Mouse (Mus musculus): ENCODE measurements around the gene Gas2l1. TPM values are rescaled to one million over a fixed set of nuclear protein-coding genes. Genes with fewer than 3 reads are reported as not detected.

The Gas2l1 gene
- polyA plus RNA-seq, 1 experiment from 2014 or later = 36.3 TPM

GRCm38 (mm10) chr11:5100283-5100682, 35.2 kb upstream of the Gas2l1 start:
- Histone ChIP-seq H3K36me3 (ENCODE audit: insufficient read depth) (peaks cover 8% of the 10 kb centered on the region; the same call in 1 of the 2 replicates), H3K4me3 (ENCODE audit: low read depth, low read length) (peak overlapping the region; percentile 100), H3K4me2 (peak overlapping the region; percentile 95), H3K27me3 (ENCODE audit: insufficient read depth, low read length) (no peaks in the 10 kb centered on the region), H3K9ac (peak overlapping the region; percentile 99), H3K27ac (ENCODE audit: low read depth) (peak overlapping the region; percentile 97), H3K9me3 (ENCODE audit: low read depth, low read length) (no peaks in the 10 kb centered on the region), H3K4me1 (ENCODE audit: insufficient read depth) (peaks cover 10% of the 10 kb centered on the region)
- no peak for DNase-seq
- WGBS = 2% methylated on average over 7 of the region's 7 CpGs
- TF ChIP-seq CTCF (IDR thresholded peaks at IDR 0.05; ENCODE audit: low read depth) = peak; percentile 45
- no peak for ATAC-seq (ENCODE audit: insufficient read depth)

- DNase-seq = peak; percentile 96
- peaks cover 10% of the 10 kb centered on the region for H3K4me1 ChIP-seq (ENCODE audit: insufficient read depth)
- H3K4me3 ChIP-seq (ENCODE audit: low read depth, low read length) = peak overlapping the region; percentile 100
- peak overlapping the region; percentile 99 for H3K9ac ChIP-seq
- H3K9me3 ChIP-seq (ENCODE audit: low read depth, low read length) = no peaks in the 10 kb centered on the region
- no peak for TF ChIP-seq CTCF (IDR thresholded peaks at IDR 0.05; ENCODE audit: low read depth)
- peak overlapping the region; percentile 95 for H3K4me2 ChIP-seq
- WGBS = 0% methylated on average over 31 of the region's 31 CpGs
- peak; percentile 79 for ATAC-seq (ENCODE audit: insufficient read depth)
- H3K27me3 ChIP-seq (ENCODE audit: insufficient read depth, low read length) = no peaks in the 10 kb centered on the region
- H3K36me3 ChIP-seq (ENCODE audit: insufficient read depth) = peaks cover 8% of the 10 kb centered on the region; the same call in 1 of the 2 replicates
- peak overlapping the region; percentile 97 for H3K27ac ChIP-seq (ENCODE audit: low read depth)
These were observed 34.6 kb upstream of the Gas2l1 start for GRCm38 (mm10) chr11:5099576-5100183.

DNA sequence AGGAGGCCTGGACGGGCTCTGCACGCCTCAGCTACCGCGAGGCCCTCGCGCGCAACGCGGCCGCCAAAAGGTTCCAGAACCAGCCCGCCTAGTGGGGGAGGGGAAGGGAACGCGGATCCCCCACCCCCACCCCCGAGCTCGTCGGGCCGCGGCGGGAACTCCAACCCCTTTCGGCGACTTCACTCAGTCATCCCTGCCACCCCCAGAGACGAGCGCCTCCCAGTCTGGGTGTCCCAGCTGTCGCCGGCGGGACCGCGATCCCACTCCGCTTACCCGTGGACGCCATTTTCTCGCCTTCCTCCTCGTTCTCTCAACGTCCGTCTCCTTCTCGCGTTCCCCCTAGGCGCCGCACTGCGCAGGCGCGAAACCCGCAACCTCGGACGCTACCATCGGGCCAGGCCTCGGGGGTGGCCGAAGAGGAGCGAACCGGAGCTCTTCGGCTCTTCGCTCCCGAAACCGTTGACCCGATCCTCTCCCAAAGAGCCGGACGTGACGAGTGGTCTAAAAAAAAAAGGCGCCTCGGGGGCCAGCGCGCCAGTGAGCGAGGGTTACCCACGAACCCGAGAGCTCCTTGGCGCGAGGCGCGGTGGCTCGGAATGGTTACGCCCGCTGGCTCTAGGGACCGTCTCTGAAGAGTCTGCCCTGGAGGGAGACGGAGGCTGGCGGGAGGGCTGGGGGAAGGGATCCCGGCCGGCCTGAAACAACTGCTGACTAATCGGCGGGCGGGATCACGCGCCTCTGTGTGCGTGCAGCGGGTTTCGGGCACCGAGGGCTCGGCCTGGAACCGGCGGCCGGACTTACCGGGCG, 33.8 kb upstream of the Gas2l1 start, which contains the start of the genes Rhbdd3 and Ewsr1:
TSS of gene Rhbdd3 (plus strand) at position 191 of the 807 bp plus-strand sequence.
TSS of gene Ewsr1 (minus strand) at position 531 of the 807 bp plus-strand sequence.
- H3K4me1 ChIP-seq (ENCODE audit: insufficient read depth) = peaks cover 10% of the 10 kb centered on the region
- peak within 1 kb of the TSS; percentile 99 for H3K9ac ChIP-seq
- peak within 1 kb of the TSS; percentile 97 for H3K27ac ChIP-seq (ENCODE audit: low read depth)
- no peak for TF ChIP-seq CTCF (IDR thresholded peaks at IDR 0.05; ENCODE audit: low read depth)
- peak within 1 kb of the TSS; percentile 100 for H3K4me3 ChIP-seq (ENCODE audit: low read depth, low read length)
- DNase-seq (peak; percentile 98), ATAC-seq (ENCODE audit: insufficient read depth) (peak; percentile 89)
- H3K4me2 ChIP-seq = peak within 1 kb of the TSS; percentile 95
- no peaks in the 10 kb centered on the region for H3K27me3 ChIP-seq (ENCODE audit: insufficient read depth, low read length)
- H3K9me3 ChIP-seq (ENCODE audit: low read depth, low read length) = no peaks in the 10 kb centered on the region
- H3K36me3 ChIP-seq (ENCODE audit: insufficient read depth) = peaks cover 5% of the 10 kb centered on the region; the same call in 1 of the 2 replicates
- under 1% methylated on average over 92 of the region's 92 CpGs for WGBS

DNA sequence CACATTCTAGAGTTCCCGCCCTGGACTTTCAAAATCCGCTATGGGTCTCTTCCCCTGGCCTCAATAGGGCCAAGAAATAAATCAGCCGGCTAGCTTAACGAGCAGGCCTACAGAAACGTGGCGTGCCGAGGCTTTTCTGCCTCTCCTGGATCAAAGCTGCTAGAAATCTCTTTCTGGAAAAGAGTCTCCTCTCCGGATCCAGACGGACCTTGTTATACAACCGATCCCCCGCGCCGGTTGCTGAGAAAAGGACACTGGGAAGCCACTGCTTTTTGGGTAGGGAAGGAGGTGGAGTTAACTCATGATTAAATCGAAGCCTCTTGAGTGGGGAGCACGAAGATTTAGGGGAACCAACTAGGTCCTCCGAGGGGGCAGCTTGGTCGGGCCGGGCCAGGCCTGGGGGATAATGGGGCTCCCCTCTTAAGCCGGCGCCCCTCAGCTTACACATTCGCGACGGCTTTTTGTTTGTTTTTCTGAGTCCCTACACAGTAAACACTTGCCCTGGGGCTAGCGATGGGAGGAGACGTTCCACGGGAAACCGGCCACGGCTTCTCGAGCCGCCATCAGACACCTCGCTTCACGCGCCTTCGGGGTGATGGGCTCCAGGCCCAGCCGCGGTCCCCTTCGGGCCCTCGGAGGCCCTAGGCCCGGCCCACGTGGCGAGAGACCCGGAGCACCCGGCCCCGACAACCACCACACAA, 33.1 kb upstream of the Gas2l1 start:
- Histone ChIP-seq H3K4me2 (peak overlapping the region; percentile 95), H3K36me3 (ENCODE audit: insufficient read depth) (peaks cover 5% of the 10 kb centered on the region), H3K27ac (ENCODE audit: low read depth) (peak overlapping the region; percentile 97), H3K9me3 (ENCODE audit: low read depth, low read length) (no peaks in the 10 kb centered on the region), H3K4me1 (ENCODE audit: insufficient read depth) (peaks cover 10% of the 10 kb centered on the region), H3K27me3 (ENCODE audit: insufficient read depth, low read length) (no peaks in the 10 kb centered on the region), H3K4me3 (ENCODE audit: low read depth, low read length) (peak overlapping the region; percentile 100), H3K9ac (peak overlapping the region; percentile 99)
- ATAC-seq (ENCODE audit: insufficient read depth) (no peak), DNase-seq (peak; percentile 39)
- no peak for TF ChIP-seq CTCF (IDR thresholded peaks at IDR 0.05; ENCODE audit: low read depth)
- under 1% methylated on average over 44 of the region's 44 CpGs for WGBS

DNA sequence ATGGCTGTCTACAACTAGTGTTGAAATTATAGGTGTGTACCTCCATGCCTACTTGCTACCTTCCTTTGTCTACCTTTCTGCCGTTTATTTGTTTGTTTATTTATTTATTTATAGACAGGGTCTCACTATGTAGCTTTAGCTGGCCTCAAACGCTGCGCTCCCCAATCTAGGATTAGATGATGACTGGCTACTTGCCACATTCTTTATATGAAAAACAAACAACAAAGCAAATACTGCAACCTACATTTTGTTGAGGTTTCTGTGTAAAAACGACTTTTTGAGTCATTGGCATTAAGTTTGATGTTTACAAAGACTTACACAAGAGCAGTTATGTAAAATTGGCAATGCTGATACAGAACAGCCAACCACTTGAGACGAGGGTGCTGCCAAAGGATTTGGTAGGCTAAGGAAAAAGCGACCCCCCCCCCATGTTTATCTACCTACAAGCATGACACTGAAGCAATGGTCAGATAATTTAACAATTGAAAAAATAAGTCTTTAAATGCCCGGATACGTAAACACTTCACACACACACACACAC, 31.4 kb upstream of the Gas2l1 start:
- Histone ChIP-seq H3K4me2 (peak overlapping the region; percentile 95), H3K4me1 (ENCODE audit: insufficient read depth) (peaks cover 10% of the 10 kb centered on the region), H3K36me3 (ENCODE audit: insufficient read depth) (peaks cover 18% of the 10 kb centered on the region), H3K27me3 (ENCODE audit: insufficient read depth, low read length) (no peaks in the 10 kb centered on the region), H3K9me3 (ENCODE audit: low read depth, low read length) (no peaks in the 10 kb centered on the region), H3K27ac (ENCODE audit: low read depth) (no peak overlapping the region), H3K4me3 (ENCODE audit: low read depth, low read length) (peak overlapping the region; percentile 100), H3K9ac (peak overlapping the region; percentile 99; the same call in 1 of the 2 replicates)
- DNase-seq = no peak
- WGBS = 49% methylated on average over 8 of the region's 8 CpGs
- TF ChIP-seq CTCF (IDR thresholded peaks at IDR 0.05; ENCODE audit: low read depth) = no peak
- ATAC-seq (ENCODE audit: insufficient read depth) = no peak

- H3K27ac ChIP-seq (ENCODE audit: low read depth) = no peak overlapping the region
- H3K4me2 ChIP-seq = peak overlapping the region; percentile 95
- H3K9me3 ChIP-seq (ENCODE audit: low read depth, low read length) = no peaks in the 10 kb centered on the region
- no peak overlapping the region for H3K9ac ChIP-seq
- no peak for TF ChIP-seq CTCF (IDR thresholded peaks at IDR 0.05; ENCODE audit: low read depth)
- peaks cover 25% of the 10 kb centered on the region for H3K36me3 ChIP-seq (ENCODE audit: insufficient read depth)
- H3K4me3 ChIP-seq (ENCODE audit: low read depth, low read length) = peak overlapping the region; percentile 1; the same call in 1 of the 2 replicates
- DNase-seq (no peak), ATAC-seq (ENCODE audit: insufficient read depth) (no peak)
- H3K4me1 ChIP-seq (ENCODE audit: insufficient read depth) = peaks cover 10% of the 10 kb centered on the region
- WGBS = 79% methylated on average over 5 of the region's 5 CpGs
- no peaks in the 10 kb centered on the region for H3K27me3 ChIP-seq (ENCODE audit: insufficient read depth, low read length)
These were observed 30.8 kb upstream of the Gas2l1 start for GRCm38 (mm10) chr11:5095877-5096276.

All from lung, embryonic 14.5 days (tissue).